Mouse (Mus musculus): Measurements from ENCODE around the gene Wipf1.
"Not testable (repeated sequence)": the region's sequence is repeated elsewhere in the genome, so short reads cannot be mapped to it uniquely, and the experiment has no call there.

Wipf1 gene

DNA sequence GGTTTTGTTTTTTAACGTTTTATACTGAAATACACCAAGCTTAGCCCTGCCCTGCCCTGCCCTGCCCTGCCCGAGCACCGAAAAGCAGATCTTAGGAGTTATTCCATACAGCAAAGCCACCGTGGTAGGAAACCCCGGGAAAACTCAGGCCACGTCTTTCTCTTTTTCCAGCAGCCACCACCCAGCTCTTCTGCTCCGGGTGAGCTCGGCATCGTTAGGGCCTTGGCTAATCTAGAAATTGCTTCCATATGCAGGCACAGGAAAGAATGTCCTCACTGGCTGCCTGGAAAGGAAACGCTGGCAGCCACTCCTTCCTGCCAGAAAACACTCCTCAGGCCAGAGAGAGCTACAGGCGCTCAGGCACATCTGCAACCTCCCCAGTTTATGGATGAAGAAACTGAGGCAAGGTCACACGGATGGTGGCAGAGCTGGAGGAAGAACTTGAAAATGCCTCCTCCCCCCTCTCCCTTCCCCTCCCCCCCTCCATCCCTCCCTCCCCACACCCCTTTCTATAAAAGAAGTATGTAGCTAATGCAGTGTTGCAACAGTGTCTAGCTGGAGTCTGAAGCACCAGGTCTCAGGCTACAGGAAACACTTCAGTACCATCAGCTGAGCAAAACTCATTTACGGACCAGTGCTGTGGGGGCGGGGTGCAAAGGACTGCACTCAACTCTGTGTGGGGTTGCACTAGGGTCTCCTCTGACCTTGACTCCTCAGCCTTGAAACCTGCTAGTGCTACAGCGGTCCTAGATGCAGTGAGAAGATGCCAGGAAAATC lies 20.1 kb downstream of the Wipf1 start:
- DNase-seq (ENCODE audit: low read depth, low spot score) = peak; percentile 74

DNA sequence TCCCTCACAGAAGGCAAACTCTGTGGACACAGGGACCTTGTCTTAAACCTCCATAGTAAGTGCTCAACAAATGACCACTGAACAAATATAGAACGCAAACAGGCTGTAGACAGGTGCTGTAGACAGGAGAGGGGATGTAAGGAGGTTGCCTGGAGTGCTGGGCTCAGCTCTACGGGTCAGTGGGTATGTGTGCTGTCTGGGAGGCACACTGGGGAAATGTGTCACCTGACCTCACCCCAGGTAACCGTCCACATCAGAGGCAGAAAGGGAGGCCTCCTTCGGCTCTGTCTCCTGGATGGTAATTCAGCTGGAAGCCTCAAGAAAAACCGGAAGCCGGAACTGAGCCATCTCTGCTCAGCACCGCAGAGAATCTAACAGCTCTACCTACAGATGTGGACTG lies 21.6 kb downstream of the Wipf1 start:
- no peak for DNase-seq (ENCODE audit: low read depth, low spot score)

DNA sequence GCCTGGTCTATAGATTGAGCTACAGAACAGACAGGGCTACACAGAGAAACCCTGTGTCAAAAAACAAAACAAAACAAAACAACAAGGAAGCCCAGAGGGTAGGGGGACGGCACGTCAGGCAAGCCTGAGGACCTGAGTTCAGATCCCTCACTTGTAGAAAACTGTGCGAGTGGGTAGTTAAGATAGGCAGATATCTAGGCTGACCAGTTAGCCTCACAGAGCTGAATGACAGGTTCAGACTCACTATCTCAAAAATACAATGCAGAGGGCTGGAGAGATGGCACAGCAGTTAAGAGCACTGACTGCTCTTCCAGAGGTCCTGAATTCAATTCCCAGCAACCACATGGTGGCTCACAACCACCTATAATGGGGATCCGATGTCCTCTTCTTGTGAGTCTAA lies 23.2 kb downstream of the Wipf1 start:
- not testable (repeated sequence) for DNase-seq (ENCODE audit: low read depth, low spot score)

DNA sequence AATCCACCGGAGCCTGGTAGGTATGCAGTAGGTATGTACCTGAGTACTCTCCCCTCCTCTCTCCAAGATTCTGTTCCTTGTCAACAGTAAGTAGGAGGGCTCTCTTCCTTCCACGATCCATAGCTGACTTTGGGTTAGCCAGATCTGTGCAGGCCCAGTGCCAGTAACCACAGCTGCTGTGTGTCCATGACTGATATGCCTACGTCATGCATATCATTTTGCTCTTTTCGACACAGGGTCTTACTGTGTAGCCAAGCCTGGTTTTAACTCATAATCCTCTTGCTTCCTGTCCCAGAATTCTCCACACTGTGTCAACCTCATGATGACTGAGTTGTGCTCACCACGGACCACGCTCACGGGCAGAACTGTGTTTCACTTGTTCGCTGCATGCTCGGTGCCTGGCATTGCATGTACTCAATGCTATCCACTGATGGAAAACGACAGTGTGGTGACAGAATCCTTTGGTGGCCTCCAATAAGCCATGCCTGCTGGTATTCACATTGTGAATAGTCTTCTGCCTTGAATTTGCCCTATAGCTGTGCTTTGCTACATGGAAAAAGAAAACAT lies 26.6 kb downstream of the Wipf1 start:
- DNase-seq (ENCODE audit: low read depth, low spot score) = no peak

DNA sequence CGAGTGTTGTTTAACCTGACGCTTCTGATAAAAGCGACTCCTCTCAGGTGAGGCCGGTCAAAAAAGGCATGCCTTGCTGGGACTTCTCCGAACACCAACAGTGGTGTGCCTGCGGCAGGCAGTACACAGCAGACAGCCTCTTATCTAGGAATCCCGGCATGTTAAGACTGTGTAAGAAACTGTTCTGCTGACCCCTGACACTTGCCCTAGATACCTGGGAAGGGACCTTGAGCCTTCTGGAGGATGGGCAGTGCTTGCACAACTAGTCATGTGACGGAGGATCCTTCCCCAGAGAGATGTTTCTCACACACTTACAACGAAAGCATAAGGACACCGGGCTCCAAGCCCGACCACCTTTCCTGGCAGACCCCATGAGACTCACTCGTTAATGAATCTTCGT lies 28.7 kb downstream of the Wipf1 start:
- no peak for DNase-seq (ENCODE audit: low read depth, low spot score)

DNA sequence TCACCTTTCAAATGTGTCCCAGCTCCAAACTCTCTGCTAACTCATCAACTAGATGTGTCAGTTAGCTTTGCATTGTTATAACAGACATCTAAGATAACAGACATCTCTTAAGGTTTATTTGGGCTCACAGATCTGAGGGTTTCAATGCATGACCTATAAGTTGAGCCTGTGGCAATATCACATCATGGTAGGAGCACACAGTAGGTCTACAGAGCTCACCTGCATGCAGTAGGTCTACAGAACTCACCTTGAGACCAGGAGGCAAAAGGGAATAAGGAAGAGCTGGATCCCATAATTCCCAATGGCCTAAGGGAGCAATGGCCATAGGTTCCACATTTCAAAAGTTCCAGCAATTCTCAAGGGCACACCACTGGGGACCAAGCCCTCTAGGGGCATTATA lies 31.2 kb downstream of the Wipf1 start:
- no peak for DNase-seq (ENCODE audit: low read depth, low spot score)

DNA sequence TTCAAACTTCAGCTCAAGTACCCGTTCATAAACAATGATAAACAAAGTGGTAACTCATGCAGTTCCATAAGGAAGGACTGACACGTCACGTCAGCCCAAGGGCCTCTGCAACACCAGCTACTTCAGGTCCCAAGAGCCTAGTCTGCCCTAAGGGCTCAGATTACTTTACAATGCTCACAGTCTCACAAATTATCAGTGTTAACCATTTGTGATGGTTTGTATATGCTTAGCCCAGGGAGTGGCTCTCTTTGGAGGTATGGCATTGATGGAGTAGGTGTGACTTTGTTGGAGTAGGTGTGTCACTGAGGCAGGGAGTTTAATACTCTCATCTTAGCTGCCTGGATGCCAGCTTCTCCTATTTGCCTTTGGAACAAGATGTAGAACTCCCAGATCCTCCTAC lies 32.0 kb downstream of the Wipf1 start:
- DNase-seq (ENCODE audit: low read depth, low spot score) = no peak

DNA sequence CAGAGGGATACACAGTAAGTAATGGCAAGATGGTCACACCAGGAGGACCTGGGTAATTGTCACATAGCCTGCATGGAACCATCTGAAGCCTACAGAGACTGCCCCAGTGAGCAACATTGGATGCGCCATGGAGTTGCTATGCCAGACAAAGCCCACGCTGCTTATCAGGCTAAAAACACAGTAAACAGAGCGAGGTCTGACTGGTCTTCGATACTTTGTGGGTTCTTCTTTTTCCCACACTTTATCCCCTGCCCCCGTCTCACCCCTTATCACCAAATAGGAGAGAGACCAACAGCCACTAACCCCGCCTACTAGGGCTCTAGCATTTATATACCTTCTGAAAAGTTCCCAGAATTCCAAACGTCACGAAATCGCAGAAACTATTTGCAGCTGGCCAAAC lies 32.6 kb downstream of the Wipf1 start:
- no peak for DNase-seq (ENCODE audit: low read depth, low spot score)

DNA sequence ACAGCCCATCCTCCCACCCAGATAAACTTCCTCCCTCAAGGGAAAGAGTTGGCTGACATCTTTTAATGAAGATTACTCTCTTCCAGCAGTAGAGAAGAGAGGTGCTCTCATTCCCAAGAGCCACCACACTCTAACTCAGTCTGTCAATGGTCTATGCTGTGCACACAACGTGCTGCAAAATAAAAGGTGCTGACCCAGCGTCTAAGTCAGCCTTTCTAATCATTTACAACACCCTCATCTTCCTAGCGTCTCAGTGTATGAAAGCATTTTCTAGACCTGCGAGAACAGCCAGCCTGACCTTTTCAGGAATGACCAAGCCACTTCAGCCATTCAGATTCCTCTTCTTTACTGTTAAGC lies 33.2 kb downstream of the Wipf1 start:
- DNase-seq (ENCODE audit: low read depth, low spot score) = no peak

DNA sequence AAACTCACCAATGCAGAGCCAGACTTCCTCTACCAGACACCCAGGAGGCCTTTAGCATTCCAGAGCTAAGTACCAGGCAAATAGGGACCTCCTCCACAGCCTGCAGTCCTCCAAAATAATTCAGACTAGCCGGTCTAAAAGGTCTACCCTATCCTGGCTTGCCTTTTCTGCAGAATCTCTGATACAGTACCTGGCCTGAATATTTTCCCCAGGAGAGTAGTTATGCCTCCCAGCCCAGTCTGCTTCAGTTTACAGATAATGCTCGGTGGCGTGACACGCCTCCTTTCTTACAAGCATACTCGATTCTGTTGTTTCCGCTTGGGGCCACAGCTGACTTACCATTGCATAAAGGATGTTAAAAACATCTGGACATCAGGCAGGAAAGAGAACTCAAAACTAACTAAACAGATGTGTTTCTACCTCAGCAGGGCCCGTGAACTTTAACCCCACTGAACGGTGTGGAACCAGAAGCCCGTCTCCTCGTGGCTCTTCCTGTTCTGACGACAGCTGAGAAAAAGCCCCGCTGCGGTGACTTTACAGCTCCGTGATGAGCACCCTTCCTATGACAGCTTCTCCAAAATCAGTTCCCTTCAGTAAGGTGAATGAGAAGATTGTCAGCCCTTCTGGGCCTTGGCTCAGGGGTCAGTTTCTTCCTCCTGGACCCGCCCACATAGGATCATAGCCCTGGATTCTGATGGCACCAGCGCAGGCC lies 33.8 kb downstream of the Wipf1 start:
- no peak for DNase-seq (ENCODE audit: low read depth, low spot score)

DNA sequence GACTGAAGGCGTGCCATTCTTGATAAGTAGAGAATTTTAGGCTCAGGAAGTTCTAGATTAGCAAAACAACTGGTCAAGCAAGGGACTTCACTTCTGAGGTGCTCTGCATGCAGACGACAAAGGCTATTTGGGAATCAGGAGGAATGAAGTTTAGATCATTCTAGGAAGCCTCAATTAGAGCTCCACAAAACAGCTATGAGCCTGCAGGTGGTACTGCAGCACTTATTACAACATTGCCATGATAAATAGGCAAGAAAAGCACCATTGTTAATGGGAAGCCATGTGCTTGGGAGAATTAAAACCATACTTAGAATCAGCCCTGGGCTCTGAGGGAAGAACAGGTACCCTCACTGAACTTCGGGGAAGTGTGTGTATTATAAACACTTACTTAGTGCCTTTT lies 36.0 kb downstream of the Wipf1 start:
- no peak for DNase-seq (ENCODE audit: low read depth, low spot score)

DNA sequence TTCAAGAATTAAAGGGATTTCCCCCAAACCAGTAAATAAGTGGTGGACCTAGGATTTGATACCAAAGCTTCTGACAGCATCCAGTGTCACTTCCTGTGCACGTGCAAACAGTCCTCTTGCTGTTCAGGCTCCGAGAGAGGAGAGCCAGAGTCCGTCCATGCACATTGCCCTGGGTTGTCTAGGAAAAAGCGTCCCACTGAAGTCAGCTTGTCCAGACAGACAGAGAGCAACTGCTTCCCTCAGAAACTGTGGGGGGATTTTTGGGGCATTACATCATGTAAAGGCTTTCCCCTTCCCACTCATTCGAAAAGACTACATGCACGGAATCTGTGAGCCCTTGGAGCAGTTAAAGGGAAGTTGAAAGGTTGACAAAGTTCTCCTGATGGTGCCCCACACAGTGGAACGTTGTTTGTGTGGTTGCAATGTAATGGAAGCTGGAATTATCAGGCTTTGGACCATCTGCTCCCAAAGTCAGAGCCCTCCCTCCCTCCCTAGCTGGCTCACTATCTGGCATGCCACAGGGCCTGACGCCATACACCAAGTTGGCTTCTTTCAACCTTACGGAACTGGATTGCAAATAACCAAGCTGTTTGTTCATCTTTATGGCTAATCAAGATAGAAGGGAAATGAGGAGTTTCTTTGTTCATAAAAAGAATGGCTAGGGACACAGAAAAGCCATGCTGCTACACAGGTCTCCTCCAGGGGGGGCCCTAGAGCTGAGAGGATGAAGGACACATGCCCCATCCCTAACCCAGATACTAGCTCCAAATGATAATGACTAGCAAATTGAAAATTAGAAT lies 37.9 kb downstream of the Wipf1 start:
- no peak for DNase-seq (ENCODE audit: low read depth, low spot score)

DNA sequence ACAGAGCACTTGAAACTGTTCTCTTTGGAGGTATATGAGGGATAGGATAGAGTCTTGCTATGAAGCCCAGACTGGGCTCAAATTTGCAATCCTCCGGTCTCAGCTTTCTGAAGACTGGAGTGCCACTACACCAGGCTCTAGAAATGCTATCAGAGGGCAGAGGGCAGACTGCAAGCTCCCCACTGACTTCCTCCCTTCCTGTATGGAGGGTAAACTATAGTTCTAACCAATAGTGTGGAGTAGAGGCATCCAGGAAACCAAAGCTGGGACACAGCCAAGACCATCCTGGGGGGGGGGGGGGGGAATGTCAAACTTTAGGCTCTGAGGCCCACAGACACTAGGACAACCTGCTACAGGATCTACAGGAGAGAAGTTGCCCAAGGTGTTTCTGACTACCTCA lies 39.1 kb downstream of the Wipf1 start:
- DNase-seq (ENCODE audit: low read depth, low spot score) = no peak

DNA sequence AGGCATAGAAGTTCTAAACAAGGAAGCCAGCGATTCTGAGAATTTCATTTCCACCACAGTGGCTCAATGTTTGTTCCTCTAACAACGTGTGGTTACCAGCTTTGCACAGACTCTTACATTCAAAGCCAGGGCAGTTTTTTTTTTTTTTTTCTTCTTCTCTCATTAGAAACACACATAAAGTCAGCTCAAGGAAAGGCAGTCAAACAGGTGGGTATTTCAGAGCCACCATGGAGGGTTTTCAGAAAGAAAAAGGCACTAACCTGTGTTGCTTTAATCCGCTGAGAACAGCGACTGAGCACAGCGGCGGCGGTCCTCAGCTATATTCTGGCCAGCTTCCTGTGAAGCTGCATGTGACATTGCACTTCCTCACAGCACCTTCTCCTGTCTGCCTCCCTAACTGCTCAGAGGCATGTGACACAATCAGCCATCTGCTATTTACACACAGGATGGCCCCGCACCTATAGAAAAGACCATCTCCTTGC lies 43.4 kb downstream of the Wipf1 start:
- no peak for DNase-seq (ENCODE audit: low read depth, low spot score)

DNA sequence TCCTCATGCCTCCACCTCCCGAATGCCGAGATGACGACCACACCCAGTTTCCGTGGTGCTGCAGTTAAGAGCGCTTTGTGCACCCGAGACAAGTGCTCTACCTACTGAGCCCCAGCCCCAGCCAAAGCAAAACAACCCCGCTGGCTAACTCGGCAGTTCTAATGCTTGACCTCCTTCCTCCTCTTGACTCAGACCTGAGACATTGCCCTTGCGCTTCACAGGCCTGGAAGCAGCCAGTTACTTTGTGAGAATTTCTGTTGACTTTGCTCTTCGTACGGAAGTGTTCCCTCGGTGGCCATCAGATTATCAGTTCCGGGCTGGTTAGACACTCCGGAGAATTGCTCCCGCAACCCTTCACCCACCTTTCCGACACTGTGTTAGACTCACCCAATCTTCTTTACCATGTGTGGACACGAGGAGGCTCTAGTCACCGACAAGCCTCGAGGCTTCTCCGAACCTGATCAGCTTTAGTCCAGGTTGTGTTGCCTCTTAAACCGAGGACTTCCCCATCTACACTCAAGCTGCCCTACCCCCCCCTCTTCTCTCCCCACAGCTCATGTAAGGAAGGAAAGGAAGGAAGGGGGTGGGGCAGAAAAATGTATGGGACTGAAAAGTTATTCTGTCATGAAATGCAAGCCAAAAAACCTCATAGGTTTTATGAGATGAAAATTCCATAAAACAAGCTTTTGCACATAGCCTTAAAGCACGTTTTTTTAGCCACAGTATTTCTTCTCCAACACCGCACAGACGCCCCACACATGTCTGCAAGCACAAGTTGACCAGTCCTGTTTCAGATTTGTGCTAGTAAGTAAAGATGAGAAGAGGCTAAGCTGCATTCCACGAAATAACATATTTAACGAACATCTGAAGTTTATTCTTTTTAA lies 44.1 kb downstream of the Wipf1 start:
- no peak for DNase-seq (ENCODE audit: low read depth, low spot score)

DNA sequence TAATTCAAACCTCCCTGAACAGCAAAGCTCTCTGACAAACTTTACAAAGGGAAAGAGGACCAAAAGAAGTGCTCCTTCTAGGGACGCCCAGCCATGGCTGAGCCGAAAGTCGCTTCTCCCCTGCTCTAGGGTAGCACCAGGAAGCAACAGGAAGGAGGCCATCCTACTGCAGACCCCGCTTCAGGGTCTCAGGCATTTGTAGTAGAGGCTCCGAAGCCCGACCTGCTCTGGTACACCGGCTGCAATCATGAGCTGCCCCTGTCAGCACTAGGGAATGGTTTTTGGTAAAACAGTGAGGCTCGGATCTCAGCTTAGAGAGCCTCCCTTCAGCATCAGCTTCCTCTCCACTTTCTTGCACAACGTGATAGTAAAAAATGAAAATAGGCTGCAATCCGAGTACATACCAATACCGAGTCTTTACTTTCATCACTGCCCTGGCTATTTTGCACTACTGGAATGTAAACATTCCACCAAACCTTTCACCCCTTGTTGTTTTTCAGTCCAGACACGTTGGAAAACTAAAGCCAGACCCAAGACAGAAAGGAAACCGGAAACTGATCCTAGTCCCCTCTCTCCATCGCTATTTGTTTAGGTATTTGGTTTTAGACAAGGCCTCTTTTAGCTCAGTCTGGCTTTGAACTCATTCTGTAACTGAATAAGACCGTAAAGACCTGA lies 44.8 kb downstream of the Wipf1 start:
- no peak for DNase-seq (ENCODE audit: low read depth, low spot score)

DNA sequence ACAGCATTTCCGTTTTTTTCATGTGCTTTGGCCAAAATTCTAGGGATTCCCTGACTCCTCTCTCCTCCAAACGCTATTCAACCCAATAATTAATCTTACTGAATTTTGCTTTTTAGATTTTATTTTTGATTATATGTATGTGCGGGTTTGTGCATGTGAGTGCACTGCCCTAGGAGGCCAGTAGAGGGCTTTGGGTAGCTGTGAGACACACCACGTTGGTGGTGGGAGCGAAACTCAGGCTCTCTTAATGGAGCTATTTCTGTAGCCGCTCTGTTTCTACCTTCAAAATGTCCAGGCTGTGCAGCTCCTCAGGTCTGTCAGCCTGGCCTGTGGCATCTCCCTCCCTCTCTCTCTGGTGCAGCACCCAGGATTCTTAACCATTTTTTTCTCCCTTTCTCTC lies 50.7 kb downstream of the Wipf1 start:
- DNase-seq (ENCODE audit: low read depth, low spot score) = no peak

DNA sequence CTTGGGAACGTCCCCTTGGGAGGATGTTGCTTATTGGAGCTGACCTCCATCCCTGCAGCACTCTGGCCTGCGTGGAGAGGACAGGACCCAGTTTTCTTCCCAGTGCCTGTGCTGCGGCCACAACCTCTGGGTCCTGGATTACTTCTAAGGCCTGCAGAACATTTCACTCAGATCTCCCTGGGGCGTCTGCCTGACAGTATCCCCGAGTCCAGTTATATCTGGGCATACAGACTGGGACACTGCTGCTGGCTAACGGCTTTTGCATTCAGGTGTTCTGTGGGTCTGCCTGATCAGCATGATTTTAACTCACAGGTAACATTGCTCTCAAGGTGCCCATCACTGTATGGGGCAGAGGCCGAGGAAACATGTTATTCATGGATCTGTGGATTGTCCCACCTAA lies 52.0 kb downstream of the Wipf1 start:
- no peak for DNase-seq (ENCODE audit: low read depth, low spot score)

DNA sequence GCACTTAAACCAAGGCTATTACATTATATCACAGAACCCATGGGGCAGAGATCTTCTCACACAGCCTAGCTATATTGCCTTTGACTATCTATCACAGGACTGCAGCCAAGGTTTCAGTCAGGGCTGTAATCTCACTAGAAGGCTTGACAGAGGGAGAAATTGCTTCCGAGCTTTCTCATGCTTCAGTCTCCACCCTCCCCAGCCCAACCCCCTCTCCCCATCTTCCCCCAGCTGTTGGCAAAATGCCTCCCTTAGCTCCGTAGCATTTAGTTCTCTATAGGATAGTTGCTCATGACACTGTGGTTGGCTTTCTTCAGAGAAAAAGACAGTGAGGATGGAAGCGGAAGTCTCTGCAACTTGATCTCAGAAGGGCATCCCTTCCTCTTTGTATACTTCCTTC lies 54.0 kb downstream of the Wipf1 start:
- no peak for DNase-seq (ENCODE audit: low read depth, low spot score)

DNA sequence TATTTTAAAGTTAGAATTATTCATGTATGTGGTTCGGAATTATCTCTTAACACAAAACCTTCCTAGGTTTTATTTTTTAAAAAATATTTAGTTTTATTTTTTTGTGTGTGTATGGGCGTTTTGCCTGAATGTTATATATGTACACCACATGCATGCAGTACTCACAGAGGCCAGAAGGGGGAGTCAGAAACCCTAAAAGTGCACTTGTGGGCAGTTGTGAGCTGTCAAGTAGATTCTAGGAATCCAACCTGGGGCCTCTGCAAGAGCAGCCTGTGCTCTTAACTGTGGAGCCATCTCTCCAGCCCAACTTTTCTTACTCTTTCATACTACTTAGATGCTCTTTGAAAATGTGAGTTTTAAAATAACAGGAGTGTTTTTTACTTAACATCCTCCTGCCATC lies 57.4 kb downstream of the Wipf1 start:
- no peak for DNase-seq (ENCODE audit: low read depth, low spot score)

Measured in skeletal muscle tissue, adult 2 months (tissue).